Mouse (Mus musculus) CH12F3 (cell line): ENCODE measurements around the gene Epha10.

Source experiments
- in situ Hi-C: fragments of 300-500 bp; cut with MboI; formaldehyde crosslinking; loops from 2 replicates; pipeline ENCODE4 v1.14.3; 2020; ENCODE audit warnings: low sequenced_read_pairs

The Epha10 gene

DNA sequence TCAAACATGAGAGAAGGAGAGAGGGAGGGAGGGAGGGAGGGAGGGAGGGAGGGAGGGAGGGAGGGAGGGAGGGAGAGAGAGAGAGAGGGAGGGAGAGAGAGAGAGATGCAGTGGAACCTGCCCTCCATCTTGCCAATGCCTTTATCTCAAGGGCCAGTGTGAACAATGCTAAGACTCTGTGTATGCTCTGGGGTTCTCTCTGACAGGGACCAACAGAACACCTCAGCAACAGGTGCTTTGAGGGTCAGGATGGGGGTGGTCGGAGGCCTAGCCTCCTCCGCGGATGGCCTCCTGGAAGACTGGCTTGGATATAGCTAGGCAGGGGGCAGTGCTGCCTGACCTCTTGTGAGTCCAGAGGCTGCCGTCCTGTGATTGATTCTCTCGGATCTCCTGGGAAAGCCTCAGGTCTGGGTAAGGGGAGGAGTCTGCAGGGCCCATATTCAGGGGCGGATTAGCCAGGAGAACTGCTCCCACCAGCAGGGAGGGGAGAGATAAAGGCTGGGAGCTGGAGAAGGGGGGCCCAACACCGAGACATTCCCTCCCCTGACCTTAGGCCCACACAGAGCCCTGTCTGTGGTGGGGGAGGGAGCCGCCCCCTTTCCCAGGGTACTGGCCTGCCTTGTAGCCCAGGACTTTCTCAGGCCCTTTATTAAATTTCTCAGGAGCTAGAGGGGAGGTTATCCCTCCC lies 84.4 kb downstream of the Epha10 start:
- in situ Hi-C loops, result no loop called here
